Mouse (Mus musculus) testis, adult 2 months (tissue): ENCODE data around the gene Chmp2a. TPM values are rescaled to one million over a fixed set of nuclear protein-coding genes. Genes with fewer than 3 reads are reported as not detected.

Source experiments
- H3K27ac ChIP-seq: fragments of 200-500 bp; 2 replicates; pipeline ENCODE4 v1.5.1; 2012; ENCODE audit warnings: low read depth, low read length; ENCODE audit not compliant: control insufficient read depth, insufficient read depth
- H3K27me3 ChIP-seq: fragments of 200-500 bp; 2 replicates; pipeline ENCODE4 v1.6.1; 2012; ENCODE audit warnings: mild to moderate bottlenecking, low read length, moderate library complexity; ENCODE audit not compliant: control insufficient read depth, insufficient read depth
- H3K36me3 ChIP-seq: fragments of 200-500 bp; 2 replicates; pipeline ENCODE4 v1.6.1; 2012; ENCODE audit warnings: mild to moderate bottlenecking, low read length; ENCODE audit not compliant: control insufficient read depth, insufficient read depth
- H3K4me1 ChIP-seq: fragments of 200-500 bp; 2 replicates; pipeline ENCODE4 v1.6.1; 2012; ENCODE audit warnings: low read length; ENCODE audit not compliant: control insufficient read depth, insufficient read depth
- H3K4me3 ChIP-seq: fragments of 200-500 bp; 2 replicates; pipeline ENCODE4 v1.5.1; 2012; ENCODE audit warnings: low read depth, mild to moderate bottlenecking, low read length, moderate library complexity, mixed read lengths; ENCODE audit not compliant: control insufficient read depth
- CTCF ChIP-seq: fragments of 200-500 bp; IDR thresholded peaks from 2 replicates; pipeline ENCODE4 v1.5.1; 2012; ENCODE audit warnings: low read depth, mild to moderate bottlenecking, inconsistent platforms, low read length, moderate library complexity; ENCODE audit not compliant: control insufficient read depth, insufficient read depth, insufficient replicate concordance
- POLR2A ChIP-seq: fragments of 200-500 bp; IDR thresholded peaks from 2 replicates; pipeline ENCODE4 v1.6.1; 2012; ENCODE audit warnings: low read depth, mild to moderate bottlenecking, inconsistent platforms, low read length, moderate library complexity; ENCODE audit not compliant: control insufficient read depth
- polyA plus RNA-seq: library from polyadenylated mRNA; depleted of rRNA; stranded (reverse); fragments of >200 nt; gene quantifications from 2 replicates; pipeline ENCODE4 v1.2.3, GENCODE M21; 2012

Gene Chmp2a
- polyA plus RNA-seq, 1 experiment = 107 TPM

GRCm38 (mm10) chr7:12998053-12998452 is 36.6 kb downstream of the Chmp2a start, which contains the start of gene Slc27a5:
TSS of gene Slc27a5 (minus strand) at chr7:12998192.
- TF ChIP-seq CTCF = no peak
- TF ChIP-seq POLR2A = no peak
- Histone ChIP-seq H3K4me1 (no peaks in the 10 kb centered on the region; the same call in none of the 2 replicates), H3K27me3 (no peaks in the 10 kb centered on the region)

GRCm38 (mm10) chr7:12997230-12997629 is 37.4 kb downstream of the Chmp2a start:
- no peaks in the 10 kb centered on the region; the same call in none of the 2 replicates for H3K4me1 ChIP-seq
- no peak overlapping the region for H3K27ac ChIP-seq
- H3K36me3 ChIP-seq = no peaks in the 10 kb centered on the region
- H3K27me3 ChIP-seq = no peaks in the 10 kb centered on the region
- TF ChIP-seq CTCF = no peak
- no peak for TF ChIP-seq POLR2A
- H3K4me3 ChIP-seq = no peak overlapping the region; the same call in none of the 2 replicates

More at GRCm38 (mm10) chr7:12998053-12998452, 36.6 kb downstream of the Chmp2a start, which contains the start of gene Slc27a5:
- peak within 1 kb of the TSS; percentile 61; the same call in 1 of the 2 replicates for H3K27ac ChIP-seq
- no peak within 1 kb of the TSS; the same call in none of the 2 replicates for H3K4me3 ChIP-seq
- H3K36me3 ChIP-seq = no peaks in the 10 kb centered on the region

GRCm38 (mm10) chr7:12995862-12996261 is 38.7 kb downstream of the Chmp2a start:
- Histone ChIP-seq H3K36me3 (no peaks in the 10 kb centered on the region), H3K4me3 (no peak overlapping the region), H3K27me3 (no peaks in the 10 kb centered on the region), H3K4me1 (no peaks in the 10 kb centered on the region; the same call in none of the 2 replicates), H3K27ac (no peak overlapping the region)
- no peak for TF ChIP-seq POLR2A
- no peak for TF ChIP-seq CTCF

GRCm38 (mm10) chr7:12993148-12993547 is 41.5 kb downstream of the Chmp2a start:
- TF ChIP-seq POLR2A = no peak
- no peak for TF ChIP-seq CTCF
- H3K4me3 ChIP-seq = no peak overlapping the region
- H3K27me3 ChIP-seq = no peaks in the 10 kb centered on the region
- no peak overlapping the region for H3K27ac ChIP-seq
- no peaks in the 10 kb centered on the region for H3K36me3 ChIP-seq
- H3K4me1 ChIP-seq = peaks cover 2% of the 10 kb centered on the region

- TF ChIP-seq POLR2A = no peak
- no peak for TF ChIP-seq CTCF
- H3K27me3 ChIP-seq = no peaks in the 10 kb centered on the region
- no peak overlapping the region for H3K4me3 ChIP-seq
- peaks cover 2% of the 10 kb centered on the region for H3K4me1 ChIP-seq
- no peak overlapping the region for H3K27ac ChIP-seq
- H3K36me3 ChIP-seq = no peaks in the 10 kb centered on the region
Measured at GRCm38 (mm10) chr7:12992222-12992621, 42.4 kb downstream of the Chmp2a start.

- Histone ChIP-seq H3K36me3 (no peaks in the 10 kb centered on the region; the same call in 1 of the 2 replicates), H3K4me1 (peaks cover 2% of the 10 kb centered on the region)
Measured at GRCm38 (mm10) chr7:12987409-12988189, 47.0 kb downstream of the Chmp2a start.

GRCm38 (mm10) chr7:12986906-12987305 is 47.7 kb downstream of the Chmp2a start:
- no peak for TF ChIP-seq CTCF
- TF ChIP-seq POLR2A = no peak
- Histone ChIP-seq H3K36me3 (no peaks in the 10 kb centered on the region; the same call in 1 of the 2 replicates), H3K4me3 (no peak overlapping the region), H3K27me3 (no peaks in the 10 kb centered on the region), H3K27ac (no peak overlapping the region), H3K4me1 (peaks cover 2% of the 10 kb centered on the region)

More at GRCm38 (mm10) chr7:12987409-12988189, 47.0 kb downstream of the Chmp2a start:
- no peak overlapping the region for H3K4me3 ChIP-seq
- H3K27me3 ChIP-seq = no peaks in the 10 kb centered on the region
- no peak overlapping the region for H3K27ac ChIP-seq
- TF ChIP-seq CTCF (no peak), POLR2A (no peak)
